Mouse (Mus musculus) heart, embryonic 10.5 days (tissue): ENCODE data around the gene Wdfy4. TPM values are rescaled to one million over a fixed set of nuclear protein-coding genes. Genes with fewer than 3 reads are reported as not detected.

Source experiments
- DNase-seq: peaks from one replicate; pipeline ENCODE4 v3.0.0-alpha.2; 2017; ENCODE audit warnings: low spot score
- H3K27ac ChIP-seq: fragments of 300-500 bp; sonication (generic); 2 replicates; pipeline ENCODE4 v1.5.1; 2016; ENCODE audit warnings: mild to moderate bottlenecking
- H3K27me3 ChIP-seq: fragments of 300-500 bp; sonication (generic); 2 replicates; pipeline ENCODE4 v1.6.1; 2016; ENCODE audit warnings: mild to moderate bottlenecking; ENCODE audit not compliant: poor library complexity, insufficient read depth, severe bottlenecking
- H3K36me3 ChIP-seq: fragments of 300-500 bp; sonication (generic); 2 replicates; pipeline ENCODE4 v1.6.1; 2016; ENCODE audit warnings: mild to moderate bottlenecking, moderate library complexity
- H3K4me1 ChIP-seq: fragments of 300-500 bp; sonication (generic); 2 replicates; pipeline ENCODE4 v1.6.1; 2016; ENCODE audit warnings: mild to moderate bottlenecking
- H3K4me3 ChIP-seq: fragments of 300-500 bp; sonication (generic); 2 replicates; pipeline ENCODE4 v1.5.1; 2016; ENCODE audit warnings: mild to moderate bottlenecking, moderate library complexity
- H3K9me3 ChIP-seq: fragments of 300-500 bp; sonication (generic); 2 replicates; pipeline ENCODE4 v1.6.1; 2016; ENCODE audit warnings: mild to moderate bottlenecking, moderate library complexity
- WGBS: fragments of 180-500 bp; shearing (Covaris S2); methylation state at CpG from one replicate; pipeline ENCODE4 v1.1.7; 2016; 5-methylcytosine and 5-hydroxymethylcytosine counted together
- polyA plus RNA-seq: library from polyadenylated mRNA; unstranded; fragments of >200 nt; fragmentation: Nextera tagmentation; extraction: Ambion mirVana; gene quantifications from 2 replicates; pipeline ENCODE4 v1.2.1, GENCODE M21; 2016

Gene Wdfy4
- polyA plus RNA-seq, 1 experiment from 2014 or later: 0.23 TPM

- Histone ChIP-seq H3K4me1 (peaks cover 16% of the 10 kb centered on the region), H3K27ac (no peak within 1 kb of the TSS), H3K9me3 (no peaks in the 10 kb centered on the region), H3K4me3 (no peak within 1 kb of the TSS), H3K27me3 (0 out of 2 replicates have a peak, but pooled peaks cover 3% of the 10 kb centered on the region), H3K36me3 (no peaks in the 10 kb centered on the region)
- 89% methylated on average over 2 of the region's 2 CpGs for WGBS
- peak; percentile 7 for DNase-seq
Measured at GRCm38 (mm10) chr14:32991082-32991481, 194.2 kb downstream of the Wdfy4 start, which contains the start of gene Lrrc18. Gene Lrrc18, plus strand, starts transcription at chr14:32991382.

GRCm38 (mm10) chr14:32986659-32987058 lies 198.6 kb downstream of the Wdfy4 start:
- 76% methylated on average over 4 of the region's 4 CpGs for WGBS
- no peaks in the 10 kb centered on the region for H3K36me3 ChIP-seq

GRCm38 (mm10) chr14:32984176-32984738 lies 201.1 kb downstream of the Wdfy4 start:
- Histone ChIP-seq H3K27me3 (no peaks in the 10 kb centered on the region), H3K4me1 (peaks cover 12% of the 10 kb centered on the region), H3K9me3 (no peaks in the 10 kb centered on the region), H3K4me3 (no peak overlapping the region), H3K27ac (0 out of 2 replicates have a peak overlapping the region, but pooled peaks have one; percentile 29), H3K36me3 (no peaks in the 10 kb centered on the region)
- DNase-seq: no peak
- 56% methylated on average over 6 of the region's 6 CpGs for WGBS

More at GRCm38 (mm10) chr14:32986659-32987058, 198.6 kb downstream of the Wdfy4 start:
- no peak for DNase-seq
- Histone ChIP-seq H3K27ac (no peak overlapping the region), H3K27me3 (0 out of 2 replicates have a peak, but pooled peaks cover 3% of the 10 kb centered on the region), H3K4me1 (peaks cover 12% of the 10 kb centered on the region), H3K4me3 (no peak overlapping the region), H3K9me3 (no peaks in the 10 kb centered on the region)

- H3K4me1 ChIP-seq: no peaks in the 10 kb centered on the region
- H3K9me3 ChIP-seq: no peaks in the 10 kb centered on the region
- no peak overlapping the region for H3K4me3 ChIP-seq
- H3K27me3 ChIP-seq: peaks cover 11% of the 10 kb centered on the region; the same call in 1 of the 2 replicates
- WGBS: 74% methylated on average over 9 of the region's 9 CpGs
- no peak for DNase-seq
- H3K27ac ChIP-seq: no peak overlapping the region
- no peaks in the 10 kb centered on the region for H3K36me3 ChIP-seq
Measured at GRCm38 (mm10) chr14:32970700-32971099, 214.6 kb downstream of the Wdfy4 start.

- Histone ChIP-seq H3K27me3 (no peaks in the 10 kb centered on the region), H3K36me3 (no peaks in the 10 kb centered on the region), H3K4me3 (no peak overlapping the region), H3K27ac (no peak overlapping the region), H3K9me3 (no peaks in the 10 kb centered on the region), H3K4me1 (peaks cover 14% of the 10 kb centered on the region)
- 79% methylated on average over 10 of the region's 10 CpGs for WGBS
- DNase-seq: no peak
Measured at GRCm38 (mm10) chr14:32964742-32965141, 220.6 kb downstream of the Wdfy4 start.

GRCm38 (mm10) chr14:32960481-32960880 lies 224.8 kb downstream of the Wdfy4 start:
- WGBS: 40% methylated on average over 5 of the region's 5 CpGs
- DNase-seq: peak; percentile 81
- Histone ChIP-seq H3K4me3 (no peak overlapping the region), H3K27ac (no peak overlapping the region), H3K27me3 (no peaks in the 10 kb centered on the region), H3K9me3 (no peaks in the 10 kb centered on the region), H3K36me3 (no peaks in the 10 kb centered on the region), H3K4me1 (peaks cover 48% of the 10 kb centered on the region)

- Histone ChIP-seq H3K36me3 (no peaks in the 10 kb centered on the region), H3K9me3 (no peaks in the 10 kb centered on the region), H3K4me3 (no peak overlapping the region), H3K27me3 (no peaks in the 10 kb centered on the region), H3K27ac (peak overlapping the region; percentile 56; the same call in 1 of the 2 replicates), H3K4me1 (peaks cover 48% of the 10 kb centered on the region)
- WGBS: 48% methylated on average over 8 of the region's 8 CpGs
- no peak for DNase-seq
Measured at GRCm38 (mm10) chr14:32958671-32959070, 226.6 kb downstream of the Wdfy4 start.

GRCm38 (mm10) chr14:32956486-32956885 lies 228.8 kb downstream of the Wdfy4 start:
- Histone ChIP-seq H3K36me3 (no peaks in the 10 kb centered on the region), H3K27me3 (peaks cover 11% of the 10 kb centered on the region), H3K9me3 (no peaks in the 10 kb centered on the region), H3K27ac (no peak overlapping the region; the same call in 1 of the 2 replicates), H3K4me1 (peaks cover 42% of the 10 kb centered on the region), H3K4me3 (no peak overlapping the region)
- DNase-seq: no peak
- WGBS: 74% methylated on average over 8 of the region's 8 CpGs

GRCm38 (mm10) chr14:32950312-32951301 lies 234.7 kb downstream of the Wdfy4 start:
- 60% methylated on average over 20 of the region's 20 CpGs for WGBS
- peaks cover 11% of the 10 kb centered on the region for H3K27me3 ChIP-seq
- no peaks in the 10 kb centered on the region for H3K36me3 ChIP-seq
- DNase-seq: peak; percentile 83
- H3K27ac ChIP-seq: peak overlapping the region; percentile 64; the same call in 1 of the 2 replicates
- H3K9me3 ChIP-seq: no peaks in the 10 kb centered on the region
- H3K4me3 ChIP-seq: no peak overlapping the region
- H3K4me1 ChIP-seq: peaks cover 15% of the 10 kb centered on the region

- H3K4me3 ChIP-seq: no peak overlapping the region
- no peak for DNase-seq
- peaks cover 6% of the 10 kb centered on the region; the same call in 1 of the 2 replicates for H3K27me3 ChIP-seq
- H3K36me3 ChIP-seq: no peaks in the 10 kb centered on the region
- H3K4me1 ChIP-seq: peaks cover 15% of the 10 kb centered on the region
- 87% methylated on average over 2 of the region's 2 CpGs for WGBS
- no peaks in the 10 kb centered on the region for H3K9me3 ChIP-seq
- no peak overlapping the region for H3K27ac ChIP-seq
Measured at GRCm38 (mm10) chr14:32947512-32947911, 237.8 kb downstream of the Wdfy4 start.

- Histone ChIP-seq H3K27ac (no peak overlapping the region), H3K36me3 (no peaks in the 10 kb centered on the region), H3K9me3 (no peaks in the 10 kb centered on the region), H3K4me1 (no peaks in the 10 kb centered on the region), H3K4me3 (no peak overlapping the region), H3K27me3 (no peaks in the 10 kb centered on the region)
- no peak for DNase-seq
- WGBS: 85% methylated on average over 5 of the region's 5 CpGs
Measured at GRCm38 (mm10) chr14:32939217-32939616, 246.1 kb downstream of the Wdfy4 start.

- H3K4me1 ChIP-seq: no peaks in the 10 kb centered on the region
- H3K36me3 ChIP-seq: no peaks in the 10 kb centered on the region
- WGBS: 81% methylated on average over 6 of the region's 6 CpGs
- no peak for DNase-seq
- 0 out of 2 replicates have a peak, but pooled peaks cover 5% of the 10 kb centered on the region for H3K27me3 ChIP-seq
- H3K4me3 ChIP-seq: no peak overlapping the region
- no peak overlapping the region for H3K27ac ChIP-seq
- no peaks in the 10 kb centered on the region for H3K9me3 ChIP-seq
Measured at GRCm38 (mm10) chr14:32934064-32934463, 251.2 kb downstream of the Wdfy4 start.

- no peak for DNase-seq
- H3K36me3 ChIP-seq: no peaks in the 10 kb centered on the region
- H3K4me1 ChIP-seq: no peaks in the 10 kb centered on the region
- WGBS: 89% methylated on average over 8 of the region's 8 CpGs
- H3K27me3 ChIP-seq: 0 out of 2 replicates have a peak, but pooled peaks cover 5% of the 10 kb centered on the region
- no peak overlapping the region for H3K27ac ChIP-seq
- no peaks in the 10 kb centered on the region for H3K9me3 ChIP-seq
- no peak overlapping the region for H3K4me3 ChIP-seq
Measured at GRCm38 (mm10) chr14:32932220-32932619, 253.1 kb downstream of the Wdfy4 start.
